Mouse (Mus musculus) urinary bladder, postnatal 4 days (tissue): ENCODE results near the gene Fzd2.

Experiments
- DNase-seq, 2 experiments: peaks; one replicate each; pipeline ENCODE4 v3.0.0; 2021 to 2022; ENCODE audit warnings: low spot score in 2 of 2

The Fzd2 gene

DNA sequence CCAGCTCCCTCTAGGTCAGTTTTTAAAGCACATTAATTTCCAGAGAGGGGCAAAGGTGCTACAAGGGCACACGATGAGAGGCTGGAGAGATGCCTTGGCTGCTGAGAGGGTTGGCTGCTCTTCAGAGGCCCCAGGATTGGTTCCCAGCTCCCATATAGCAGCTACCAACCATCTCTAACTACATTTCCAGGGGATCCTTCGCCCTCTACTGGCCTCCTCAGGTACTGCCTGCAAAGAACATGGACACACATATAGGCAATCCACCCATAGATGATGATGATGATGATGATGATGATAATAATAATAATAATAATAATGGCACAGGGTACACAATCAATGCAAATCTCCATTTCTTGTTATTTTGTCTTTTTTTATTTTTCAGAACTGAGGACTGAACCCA lies 15.3 kb downstream of the Fzd2 start:
- no peak for DNase-seq

DNA sequence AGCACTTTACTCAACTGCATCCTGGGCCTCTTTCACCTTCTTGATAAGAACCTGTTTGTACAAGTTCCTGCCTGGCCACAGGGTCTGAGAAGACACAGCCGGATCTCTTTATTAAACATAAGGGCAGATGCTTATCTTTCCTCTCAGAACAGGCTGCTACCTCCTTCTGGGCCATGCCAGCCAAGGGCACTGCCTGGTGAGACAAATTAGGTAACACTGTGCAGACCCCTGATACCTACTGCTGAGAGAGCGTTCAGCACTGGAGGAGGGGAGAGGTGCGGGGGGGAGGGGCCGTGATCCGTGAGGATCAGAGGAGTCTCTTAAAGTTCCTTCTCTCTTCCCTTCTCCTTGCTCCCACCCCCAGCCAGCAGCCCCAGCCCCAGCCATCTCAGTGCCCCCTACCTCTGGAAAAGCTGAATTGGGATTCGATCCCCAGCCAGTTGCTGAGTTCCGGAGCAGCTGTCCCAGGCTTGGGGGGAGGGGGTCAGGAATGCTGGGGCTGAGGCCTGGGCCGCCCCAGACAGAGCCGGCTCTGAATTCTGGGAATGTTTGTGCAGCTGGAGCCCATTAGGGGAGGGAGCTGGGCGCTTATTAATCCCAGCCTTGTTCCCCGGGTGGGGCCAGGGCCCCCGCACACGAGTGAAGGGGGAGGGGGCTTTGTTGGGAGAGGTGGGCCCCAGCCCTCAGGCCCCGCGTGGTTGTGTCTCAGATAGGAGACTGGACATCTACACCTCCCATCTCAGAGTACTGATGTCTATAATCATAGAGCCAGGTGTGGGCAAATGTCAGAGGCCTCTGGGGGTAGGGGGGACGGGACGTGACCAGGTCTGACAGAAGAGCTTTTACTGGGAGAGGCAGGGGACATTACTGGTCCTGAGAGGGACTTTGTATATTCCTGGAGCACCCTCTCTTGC lies 19.9 kb downstream of the Fzd2 start:
- peak; percentile 72 to 76 for DNase-seq

DNA sequence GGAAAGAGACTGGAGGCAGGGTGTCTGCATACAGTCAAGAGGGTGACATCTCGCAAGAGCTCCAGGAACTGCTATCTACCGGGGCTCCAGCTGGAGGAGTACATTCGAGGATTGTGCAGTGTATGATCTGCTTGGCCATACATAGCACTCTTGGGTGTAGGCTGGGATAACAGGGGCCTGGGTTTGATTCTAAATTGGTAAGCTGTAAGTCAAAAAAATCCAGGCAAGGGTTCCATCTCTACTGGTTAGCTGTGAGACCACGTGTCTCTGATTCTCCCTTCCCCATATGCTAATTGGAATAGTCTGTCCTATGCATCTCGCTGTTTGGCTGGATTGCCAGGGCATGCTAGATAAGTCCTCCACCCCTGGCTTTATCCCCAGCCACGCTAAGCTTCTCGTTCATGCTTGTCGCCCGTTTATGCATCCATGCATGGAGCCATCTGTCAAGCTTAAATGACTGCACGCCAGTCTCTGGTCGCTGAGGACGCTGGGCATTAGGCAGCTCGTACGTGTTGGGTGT lies 20.8 kb downstream of the Fzd2 start:
- no peak for DNase-seq

DNA sequence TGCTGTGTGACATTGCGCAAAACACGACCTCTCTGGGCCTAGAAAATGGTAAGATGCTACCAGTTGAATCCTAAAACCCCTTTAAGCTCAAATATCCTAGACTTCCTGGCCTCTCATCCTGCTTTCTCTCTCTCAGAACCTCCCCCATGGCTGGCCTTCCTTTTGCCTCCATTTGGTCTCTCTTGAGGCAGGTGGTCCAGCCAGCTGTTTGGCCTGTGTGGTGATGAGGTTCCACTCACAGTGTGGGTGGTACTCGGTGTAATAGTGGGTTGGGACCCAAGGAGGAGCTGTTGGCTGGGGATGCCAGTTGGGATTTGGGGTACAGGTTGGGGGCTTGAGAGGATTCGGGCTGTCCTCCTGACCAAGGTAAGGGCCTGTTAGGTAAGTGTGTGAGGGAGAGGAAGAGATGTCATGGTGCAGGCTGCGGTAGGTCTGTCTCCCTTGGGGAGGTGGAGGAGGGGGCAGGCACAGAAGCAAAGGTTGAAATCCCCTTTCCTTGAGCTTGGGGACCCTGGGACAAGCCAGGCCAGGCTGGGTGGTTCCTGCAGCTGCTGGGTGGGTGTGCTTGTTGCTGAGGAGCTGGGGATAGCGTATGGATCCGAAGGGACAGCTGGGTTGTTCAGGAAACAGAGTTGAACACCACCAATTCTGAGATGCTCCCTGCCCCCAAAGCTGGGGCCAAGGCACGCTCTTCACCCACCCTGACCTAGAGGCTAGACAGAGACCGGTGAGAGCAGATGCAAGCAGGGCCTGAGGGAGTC lies 23.2 kb downstream of the Fzd2 start:
- no peak for DNase-seq

DNA sequence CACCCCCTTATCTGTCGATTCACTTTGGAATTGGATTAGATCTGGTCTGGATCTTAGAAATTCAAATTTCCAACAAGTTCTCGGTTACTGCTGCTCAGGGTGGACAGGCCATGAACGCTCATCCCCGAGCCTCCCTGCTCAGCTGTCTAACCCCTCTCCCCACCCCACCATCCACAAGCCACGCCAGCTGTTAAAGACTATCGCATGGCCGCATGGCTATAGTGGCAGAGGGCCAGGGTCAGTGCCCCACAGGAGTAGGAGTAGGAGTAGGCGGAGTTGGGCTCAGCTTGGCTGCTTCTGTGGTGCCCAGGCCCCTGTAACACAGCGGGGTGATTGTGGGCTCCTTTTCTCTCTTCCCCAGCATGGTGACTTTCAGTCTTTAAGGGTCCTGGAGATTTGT lies 24.3 kb downstream of the Fzd2 start:
- no peak for DNase-seq

DNA sequence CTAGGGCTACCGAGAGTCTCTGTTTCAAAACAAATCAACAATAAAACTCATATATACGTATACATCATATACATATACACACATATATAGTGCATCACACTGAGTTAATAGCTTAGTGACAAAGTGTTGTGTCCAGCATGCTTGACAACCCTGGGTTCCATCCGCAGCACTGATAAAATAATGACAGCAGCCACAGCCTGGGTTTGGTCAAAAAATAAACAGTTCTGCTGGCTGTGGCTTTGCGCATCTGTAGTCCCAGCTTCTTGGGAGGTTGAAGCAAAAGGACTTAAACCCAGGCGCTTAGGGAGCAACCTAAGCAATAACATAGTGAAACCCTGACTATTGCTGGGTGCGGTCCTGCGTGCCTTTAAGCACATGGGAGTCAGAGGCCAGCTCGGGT lies 25.2 kb downstream of the Fzd2 start:
- no peak for DNase-seq

DNA sequence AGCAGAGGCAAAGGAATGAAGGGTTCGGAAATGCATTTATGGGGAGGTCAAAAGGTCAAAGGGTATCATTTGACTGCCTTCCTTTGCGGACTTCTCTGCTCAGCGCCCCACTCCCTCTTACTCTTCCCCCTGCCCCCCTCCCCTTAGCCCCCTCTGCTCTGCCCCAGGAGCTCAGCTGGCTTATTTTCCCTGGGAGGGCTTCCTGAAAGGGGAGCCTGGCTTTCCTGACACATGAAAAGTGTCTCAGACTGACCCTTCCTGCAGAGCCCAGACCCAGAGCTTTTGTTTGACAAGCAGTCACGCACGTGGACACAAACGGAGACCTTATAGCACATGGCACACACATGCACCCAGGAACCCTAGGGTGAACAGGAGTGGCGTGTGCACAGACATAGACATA lies 26.5 kb downstream of the Fzd2 start:
- DNase-seq, result no peak

DNA sequence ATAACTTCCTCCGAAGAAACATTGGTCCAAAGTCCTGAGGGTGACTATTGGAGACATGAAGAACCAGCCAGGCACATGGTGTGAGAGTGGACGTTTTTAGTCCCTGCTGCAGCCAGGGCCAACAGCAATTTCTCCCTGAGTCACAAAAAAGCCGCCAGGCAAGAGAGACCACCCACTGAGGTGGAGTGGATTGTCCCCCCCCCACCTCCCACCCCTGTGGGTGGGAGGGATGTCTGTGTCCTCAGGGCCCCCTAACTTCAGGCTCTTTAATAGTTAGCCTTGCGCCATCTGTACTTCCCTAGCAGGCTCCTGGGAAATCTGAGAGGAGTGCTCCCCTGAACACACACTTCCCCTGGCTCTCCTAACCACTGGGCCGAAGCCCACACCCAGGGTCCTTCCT lies 27.0 kb downstream of the Fzd2 start:
- DNase-seq, result no peak

DNA sequence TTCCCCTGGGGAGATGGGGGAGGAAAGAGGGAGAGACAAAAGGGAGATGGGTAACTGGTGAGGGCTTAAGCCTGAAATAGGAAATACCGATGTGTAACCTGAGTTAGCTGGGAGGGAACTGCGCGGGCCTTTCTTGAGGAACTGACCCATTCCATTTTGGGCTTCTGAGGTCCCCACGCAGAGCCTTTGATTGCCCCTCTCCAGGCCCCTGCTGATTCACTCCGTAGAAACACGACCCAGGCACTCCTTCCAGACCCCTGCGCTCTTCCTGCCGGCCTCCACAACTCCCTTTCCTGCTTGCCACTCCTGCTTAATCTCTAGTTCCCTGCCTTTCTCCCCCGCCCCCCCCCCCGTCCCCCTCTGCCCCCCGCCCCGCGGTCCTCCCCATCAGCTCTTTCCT lies 28.5 kb downstream of the Fzd2 start:
- no peak for DNase-seq

DNA sequence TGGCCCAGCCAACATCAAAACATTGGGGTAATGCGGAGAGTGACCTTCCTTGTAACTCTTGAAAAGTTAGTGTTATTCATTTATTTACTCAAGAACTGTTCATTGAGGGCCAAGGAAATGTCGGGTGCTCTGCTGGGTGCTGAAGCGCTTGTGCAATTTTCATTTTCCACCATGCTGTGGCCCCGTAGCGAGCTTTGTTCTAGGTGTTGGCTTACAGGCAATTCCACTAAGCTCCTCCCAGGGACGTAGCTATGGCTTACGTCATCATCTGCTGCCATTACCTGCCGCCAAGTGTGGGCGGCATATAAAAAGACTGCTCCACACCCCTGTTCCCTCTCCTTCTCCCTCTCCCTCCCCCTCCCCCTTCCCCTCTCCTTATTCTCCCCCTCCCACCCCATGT lies 29.2 kb downstream of the Fzd2 start:
- no peak for DNase-seq

DNA sequence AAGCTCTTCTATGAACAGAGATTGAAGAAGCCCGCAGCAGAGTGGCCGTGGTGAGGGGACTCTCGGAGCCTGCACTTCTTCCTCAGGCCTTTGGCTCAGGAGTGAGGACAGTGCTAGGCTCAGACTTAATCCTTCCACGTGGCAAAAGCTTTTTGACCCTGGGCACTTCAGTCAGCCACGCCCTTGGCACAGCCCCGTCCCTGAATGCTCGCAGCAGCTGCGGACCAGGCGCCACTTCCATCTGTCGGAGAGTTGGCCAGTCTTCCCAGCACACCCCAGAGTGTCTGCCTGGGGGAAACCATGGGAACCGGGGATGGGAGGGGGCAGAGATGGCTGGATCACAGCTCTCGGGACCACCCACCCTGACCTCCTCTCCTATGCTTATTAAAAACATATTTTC lies 32.7 kb downstream of the Fzd2 start:
- DNase-seq, result no peak

DNA sequence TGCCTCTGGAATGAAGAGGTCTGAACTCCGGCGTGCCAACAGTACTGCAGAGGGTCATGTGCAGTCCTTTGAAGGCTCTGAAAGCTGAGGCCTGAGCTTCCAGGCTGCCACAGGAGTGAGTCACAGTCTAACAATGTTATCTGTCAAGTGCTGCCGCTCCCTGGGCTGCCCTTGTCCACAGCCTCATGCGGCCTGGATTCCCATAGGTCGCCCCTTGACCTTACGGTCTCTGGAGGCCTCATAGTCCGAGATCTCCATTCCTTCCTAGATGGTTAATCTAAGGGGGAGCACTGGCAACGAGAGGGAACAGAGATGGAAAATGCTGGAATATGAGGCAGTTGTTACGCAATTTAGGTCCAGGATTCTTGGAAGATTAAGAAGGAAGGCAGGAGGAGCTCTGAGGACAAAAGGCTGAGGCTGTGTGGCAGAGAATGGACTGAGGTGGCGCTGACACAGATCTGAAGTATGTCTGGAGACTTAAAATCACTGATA lies 39.7 kb downstream of the Fzd2 start:
- DNase-seq, result peak in 1 of 2 experiments; percentile 58

DNA sequence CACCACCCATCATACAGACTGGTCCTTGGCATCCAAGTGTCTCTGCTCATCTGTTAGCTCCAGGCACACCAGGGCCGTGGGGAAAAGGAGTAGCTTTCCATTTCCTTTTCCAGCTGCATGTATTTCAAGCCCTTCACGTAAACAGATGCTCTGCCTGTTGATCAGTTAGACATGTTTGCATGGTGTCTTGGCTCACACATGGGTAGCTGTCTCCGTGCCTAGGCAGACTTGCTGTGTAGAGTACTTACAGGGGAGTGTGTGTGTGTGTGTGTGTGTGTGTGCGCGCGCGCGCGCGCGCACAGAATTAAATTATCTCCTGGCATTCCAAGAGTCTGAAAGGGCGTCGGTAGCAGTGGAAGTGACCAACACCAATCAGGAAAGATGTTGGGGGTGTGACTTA lies 42.0 kb downstream of the Fzd2 start:
- no peak for DNase-seq

DNA sequence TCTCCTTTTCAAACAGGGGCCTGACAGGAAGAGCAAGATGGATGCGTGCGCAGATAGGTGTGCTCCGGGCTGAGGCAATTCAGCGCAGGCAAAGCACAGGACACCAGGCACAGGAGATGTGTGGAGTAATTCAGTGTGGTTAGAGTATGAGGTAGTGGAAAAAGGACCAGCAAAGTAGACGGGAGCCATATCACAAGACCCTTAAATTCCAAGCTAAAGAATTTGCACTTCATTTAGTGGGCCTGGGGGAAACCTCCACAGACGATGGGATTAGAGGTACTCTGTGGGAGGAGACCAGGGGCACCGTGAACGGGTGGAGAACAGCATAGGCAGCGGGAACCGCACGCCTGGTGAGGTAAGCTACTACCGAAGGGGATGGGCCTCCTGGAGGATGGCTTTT lies 43.7 kb downstream of the Fzd2 start:
- DNase-seq, result peak in 1 of 2 experiments; percentile 44

DNA sequence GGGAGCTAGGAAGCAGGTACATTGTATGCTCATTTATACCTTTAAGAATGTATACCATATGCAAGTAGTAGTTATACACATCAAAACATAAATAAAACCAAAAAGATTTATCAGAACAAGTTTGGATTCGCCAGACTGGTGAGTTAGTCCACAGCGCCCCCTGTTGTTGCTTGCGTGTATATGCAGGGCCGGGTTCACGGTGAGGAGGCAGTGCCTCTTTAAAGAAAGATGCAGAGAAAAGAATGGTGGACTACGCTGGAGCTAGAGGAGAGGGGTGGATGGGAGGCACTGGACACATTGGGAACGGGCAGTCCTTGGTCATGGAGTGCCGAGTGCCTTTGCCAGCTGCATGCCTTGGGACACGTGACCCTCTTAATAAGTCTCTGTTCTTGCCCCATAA lies 47.2 kb downstream of the Fzd2 start:
- DNase-seq, result peak; percentile 70 to 83

DNA sequence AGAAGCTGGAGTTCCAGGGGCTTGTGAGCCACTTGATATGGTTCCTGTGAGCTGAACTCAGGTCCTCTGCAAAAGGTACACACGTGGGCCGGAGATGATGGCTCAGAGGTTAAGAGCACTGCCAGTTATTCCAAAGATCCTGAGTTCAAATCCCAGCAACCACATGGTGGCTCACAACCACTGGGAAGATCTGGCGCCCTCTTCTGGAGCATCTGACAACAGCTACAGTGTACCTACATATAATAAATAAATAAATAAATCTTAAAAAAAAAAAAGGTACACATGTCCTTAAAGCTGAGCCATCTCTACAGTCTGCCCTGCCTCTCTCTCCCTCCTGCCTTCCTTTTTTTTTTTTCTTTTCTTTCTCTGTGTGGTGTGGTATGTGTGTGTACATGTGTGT lies 48.6 kb downstream of the Fzd2 start:
- peak in 1 of 2 experiments; percentile 57 for DNase-seq

DNA sequence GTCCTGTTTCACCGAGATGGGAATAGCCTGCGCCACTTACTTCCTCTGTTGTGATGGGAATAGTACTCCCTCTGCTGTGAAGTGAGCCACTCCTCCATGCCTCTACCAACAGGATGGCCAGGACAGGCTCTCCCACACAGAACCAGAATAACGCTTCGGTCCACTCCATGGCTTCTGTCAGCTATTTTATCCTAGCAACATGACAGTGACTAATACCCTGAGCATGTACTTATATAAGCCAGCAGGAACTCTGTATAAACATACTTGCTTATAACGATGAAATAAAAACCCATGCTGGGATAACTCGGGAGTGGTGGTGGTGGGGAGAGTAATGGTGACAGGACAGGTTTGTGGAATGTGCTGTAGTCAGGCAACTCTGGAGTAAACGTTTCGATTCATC lies 51.7 kb downstream of the Fzd2 start:
- peak in 1 of 2 experiments; percentile 34 for DNase-seq

DNA sequence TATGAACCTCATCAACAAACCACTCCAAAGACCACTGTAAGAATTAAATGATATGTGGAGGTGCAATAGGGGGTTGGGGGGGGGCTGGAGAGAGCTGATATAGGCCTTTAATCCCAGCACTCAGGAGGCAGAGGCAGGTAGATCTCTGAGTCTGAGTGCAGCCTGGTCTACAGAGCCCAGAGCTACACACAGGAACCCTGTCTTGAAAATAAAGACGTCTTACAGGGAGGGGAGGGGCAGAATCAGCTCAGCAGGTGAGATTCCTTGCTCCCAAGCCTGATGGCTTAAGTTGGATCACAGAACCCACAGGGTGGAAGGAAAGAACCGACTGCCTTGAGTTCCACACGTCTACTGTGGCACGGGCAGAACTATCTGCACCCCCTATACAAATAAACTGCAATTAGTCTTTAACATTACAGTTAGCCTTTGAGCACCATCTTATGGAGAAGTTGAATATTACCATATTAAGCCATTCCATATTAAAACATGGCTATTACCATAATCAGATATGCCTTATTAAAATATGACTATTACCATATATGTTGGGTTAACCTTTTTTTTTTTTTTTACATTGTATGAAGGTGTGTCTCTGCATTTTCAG lies 52.2 kb downstream of the Fzd2 start:
- peak in 1 of 2 experiments; percentile 41 for DNase-seq

DNA sequence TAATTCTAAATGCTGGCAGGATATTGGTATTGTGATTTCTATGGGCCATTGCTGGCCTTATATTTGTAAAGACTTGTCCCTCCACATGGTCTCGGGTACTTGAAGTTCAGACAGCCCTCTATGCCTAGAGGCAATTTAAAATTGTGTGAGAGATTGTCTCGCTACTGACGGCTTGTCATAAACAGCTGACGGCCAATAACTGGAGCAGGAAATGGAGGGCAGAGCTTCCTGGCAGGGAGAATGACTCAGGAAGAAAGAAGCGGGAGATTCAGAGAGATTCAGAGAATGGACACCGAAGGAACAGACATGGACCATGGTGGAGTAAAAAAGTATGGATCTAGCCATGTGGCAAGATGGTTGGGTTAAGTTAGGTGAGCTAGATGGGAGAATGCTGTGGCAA lies 52.7 kb downstream of the Fzd2 start:
- peak in 1 of 2 experiments; percentile 22 for DNase-seq
